Mouse (Mus musculus): ENCODE results near the gene Mical3.
A peak's percentile ranks its signal among the peaks of the same experiment; 100 is the strongest.

The Mical3 gene

DNA sequence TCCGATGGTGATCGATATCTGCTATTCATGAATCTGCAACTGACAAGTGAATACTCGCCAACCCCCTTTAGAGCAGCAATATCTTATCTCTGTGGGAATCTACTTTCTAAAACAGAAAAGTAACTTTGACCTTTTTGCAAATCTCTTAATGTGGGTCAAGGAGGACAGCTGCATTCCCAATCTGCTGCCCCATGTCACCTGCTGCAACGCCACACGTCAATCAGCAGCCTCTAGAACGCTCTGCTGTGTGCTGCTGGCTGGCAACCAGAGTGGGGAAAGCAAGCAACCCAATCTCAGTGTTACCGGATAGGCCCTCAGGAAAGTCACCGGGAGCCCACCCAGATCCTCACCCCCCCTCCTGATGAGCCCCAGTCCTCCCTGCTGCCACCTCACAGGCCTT, 79.4 kb downstream of the Mical3 start:
- DNase-seq: no peak

DNA sequence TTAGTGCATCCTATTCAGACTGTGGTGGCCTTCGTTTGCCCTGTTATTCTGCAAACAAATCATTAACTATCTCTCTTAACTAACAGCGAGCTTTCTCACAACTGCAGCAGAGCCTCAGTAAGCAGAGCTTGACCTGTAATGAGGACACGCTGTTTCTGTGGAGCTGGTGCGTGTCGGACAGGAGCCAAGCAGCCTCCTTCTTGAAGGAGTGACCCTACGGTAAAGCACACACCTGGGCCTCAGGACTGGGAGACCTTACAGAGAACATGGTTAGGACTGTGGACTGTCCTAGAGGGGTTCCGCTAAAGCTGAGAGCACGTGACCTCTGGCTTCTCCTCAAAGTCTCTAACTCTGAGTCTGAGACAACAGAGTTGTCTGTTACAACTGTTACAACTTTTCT, 82.1 kb downstream of the Mical3 start:
- DNase-seq: no peak

DNA sequence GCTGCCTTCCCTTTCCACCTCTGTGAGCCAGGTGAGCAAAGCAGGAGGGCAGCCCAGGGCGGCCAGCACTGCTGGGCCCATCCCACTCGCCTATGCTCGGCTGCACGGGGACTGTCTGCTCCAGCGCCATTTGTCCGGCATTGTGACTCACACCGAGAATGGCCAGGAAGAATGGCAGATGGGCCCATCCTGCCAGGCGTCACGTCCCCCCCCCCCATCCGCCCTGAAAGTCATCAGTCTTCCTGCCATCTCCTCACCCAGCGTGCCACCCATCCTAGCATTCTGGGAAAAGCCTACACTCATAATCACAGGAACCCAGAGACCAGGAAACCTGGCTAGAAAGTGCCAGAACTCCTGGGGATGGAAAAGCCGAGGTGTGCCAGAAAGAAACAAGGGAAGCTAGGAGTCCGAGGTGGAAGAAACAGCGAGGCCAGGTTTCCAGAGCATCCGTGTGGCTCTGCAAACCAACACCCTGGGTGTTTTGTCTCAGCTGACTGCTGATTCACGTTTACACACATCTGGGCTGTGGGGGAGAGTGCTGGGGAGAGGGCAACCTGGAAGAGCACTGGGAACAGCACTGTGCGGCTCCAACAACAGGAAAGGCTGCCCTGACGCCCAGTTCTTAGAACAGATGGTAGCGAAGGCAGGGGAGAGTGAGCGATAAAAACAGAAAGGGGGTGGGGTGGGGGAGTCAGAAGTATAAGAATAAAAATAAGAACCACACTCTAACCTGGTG, 85.3 kb downstream of the Mical3 start:
- DNase-seq: peak; percentile 73 to 74

DNA sequence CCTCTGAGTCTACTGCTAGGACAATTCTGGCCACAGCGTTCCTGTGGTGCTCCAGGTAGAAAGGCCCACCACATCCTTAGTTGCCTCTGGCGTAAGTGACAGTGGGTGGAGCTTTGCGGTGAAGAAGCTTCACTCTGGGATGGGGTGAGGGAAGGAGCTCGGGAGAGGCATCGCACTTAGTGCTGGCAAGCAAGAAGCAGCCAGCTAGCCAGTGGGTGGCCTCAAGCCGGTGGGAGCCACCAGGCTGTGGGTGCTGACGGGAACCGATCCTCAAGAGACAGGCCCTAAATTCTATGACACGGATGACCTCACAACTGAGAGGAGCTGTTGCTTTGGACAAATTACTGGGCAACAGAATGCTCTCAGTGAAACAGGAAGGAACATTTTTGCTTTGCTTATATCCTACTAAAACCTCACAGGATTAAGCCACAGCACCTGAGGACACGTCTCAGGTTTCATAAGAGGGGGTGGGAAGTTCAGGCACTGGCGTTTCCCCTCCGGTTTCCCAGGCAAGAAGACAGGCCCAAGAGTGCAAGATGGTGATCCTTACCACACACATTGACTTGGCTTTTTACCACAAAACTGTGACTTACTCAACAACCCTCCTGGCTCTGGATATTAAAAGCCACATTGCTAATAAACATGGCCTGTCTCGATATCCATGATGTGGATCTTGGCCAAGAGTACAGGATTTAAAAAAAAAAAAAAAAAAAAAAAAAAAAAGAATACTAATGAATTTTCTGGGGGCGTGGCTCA, 87.2 kb downstream of the Mical3 start:
- DNase-seq: no peak

DNA sequence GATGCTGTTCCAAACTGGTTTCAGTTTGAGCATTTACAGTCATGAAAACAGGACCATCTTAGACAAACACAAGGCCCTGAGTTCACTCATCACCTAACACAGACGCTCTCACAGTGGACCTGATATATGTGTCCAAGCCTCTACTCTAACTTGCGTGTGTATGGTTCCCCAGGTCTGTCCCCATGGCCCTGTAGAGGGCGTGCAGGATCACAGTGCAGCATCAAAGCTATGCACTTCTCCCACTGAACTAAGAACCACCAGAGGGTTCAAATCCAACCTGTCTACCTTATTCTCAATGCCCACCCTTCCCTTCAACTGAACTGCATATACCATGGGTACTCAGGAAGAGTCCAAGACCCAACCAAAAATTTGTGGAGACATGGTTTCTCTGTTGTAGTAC, 91.1 kb downstream of the Mical3 start:
- no peak for DNase-seq

DNA sequence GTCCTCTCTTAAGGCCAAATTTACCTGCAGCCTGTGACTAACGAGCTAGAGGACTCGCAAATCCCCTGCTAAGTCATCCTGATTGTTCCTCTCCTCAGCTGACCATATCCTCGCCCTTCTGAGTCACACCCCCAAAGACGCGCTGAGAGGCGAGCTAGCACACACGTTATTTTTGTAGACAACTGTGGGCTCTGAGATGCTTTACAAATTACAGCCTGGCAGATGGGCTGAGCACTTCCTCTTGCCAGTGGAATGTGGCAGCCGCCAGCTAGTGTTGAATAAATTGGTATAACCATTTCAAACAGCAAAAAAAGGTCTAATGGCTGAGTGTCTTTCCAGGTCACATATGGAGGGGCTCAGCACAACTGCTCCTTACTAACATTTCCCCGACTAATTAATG, 91.5 kb downstream of the Mical3 start:
- peak; percentile 51 to 53 for DNase-seq

DNA sequence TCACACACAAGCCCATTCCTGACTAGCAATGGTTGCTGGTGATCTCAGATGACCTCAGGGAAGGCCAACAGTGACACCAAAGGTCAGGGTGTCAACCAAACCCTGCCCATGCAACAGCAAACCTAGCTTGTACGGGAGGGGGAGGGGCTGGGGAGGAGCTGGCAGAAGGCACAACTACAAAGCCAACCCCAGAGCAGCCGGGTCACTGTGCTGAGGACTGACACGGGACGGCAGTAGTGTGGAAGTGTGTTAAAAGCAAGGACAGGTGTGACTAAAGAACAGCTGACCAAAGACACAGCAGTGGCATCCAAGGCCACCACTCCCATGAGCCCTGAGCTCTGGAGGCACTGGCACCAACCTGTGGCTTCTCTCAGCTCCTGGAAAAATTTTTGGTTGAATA, 93.7 kb downstream of the Mical3 start:
- no peak for DNase-seq

DNA sequence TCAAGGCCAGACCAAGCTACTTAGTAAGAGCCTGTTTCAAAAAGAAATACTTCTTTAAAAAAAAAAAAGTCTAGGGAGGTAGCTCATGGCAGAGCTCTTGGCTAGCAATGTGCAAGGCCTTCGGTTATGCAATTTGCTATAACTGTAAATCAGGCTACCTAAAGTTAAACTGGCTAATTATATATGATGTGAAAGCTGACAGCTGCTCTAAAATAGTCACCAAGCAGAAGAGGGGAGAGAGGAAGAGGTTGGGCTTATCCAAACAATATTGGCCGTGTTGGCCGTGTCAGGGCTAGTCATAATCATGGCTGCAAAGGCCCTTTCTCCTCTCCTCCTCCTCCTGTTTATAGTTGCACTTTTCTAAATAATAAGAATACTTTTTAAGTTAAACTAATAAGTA, 94.9 kb downstream of the Mical3 start:
- no peak for DNase-seq

DNA sequence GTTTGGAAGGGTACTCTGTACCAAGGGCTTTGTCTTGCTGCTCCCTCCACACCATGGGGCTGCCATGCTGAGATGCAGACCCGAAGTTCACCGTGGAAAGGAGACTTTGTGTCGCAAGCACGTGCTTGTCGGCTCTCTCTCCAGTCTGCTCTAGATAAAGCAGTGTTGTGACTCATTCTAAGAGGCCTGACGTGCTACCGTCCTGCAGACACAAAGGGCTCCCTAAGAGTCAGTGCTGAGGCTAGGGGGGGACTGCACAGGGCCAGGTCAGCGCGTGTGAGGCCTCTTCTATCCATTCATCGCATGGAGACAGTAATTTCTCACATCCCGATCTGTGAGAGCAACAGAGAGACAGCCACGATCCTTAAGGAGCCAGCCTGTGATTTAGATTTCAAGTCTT, 95.5 kb downstream of the Mical3 start:
- DNase-seq: no peak

DNA sequence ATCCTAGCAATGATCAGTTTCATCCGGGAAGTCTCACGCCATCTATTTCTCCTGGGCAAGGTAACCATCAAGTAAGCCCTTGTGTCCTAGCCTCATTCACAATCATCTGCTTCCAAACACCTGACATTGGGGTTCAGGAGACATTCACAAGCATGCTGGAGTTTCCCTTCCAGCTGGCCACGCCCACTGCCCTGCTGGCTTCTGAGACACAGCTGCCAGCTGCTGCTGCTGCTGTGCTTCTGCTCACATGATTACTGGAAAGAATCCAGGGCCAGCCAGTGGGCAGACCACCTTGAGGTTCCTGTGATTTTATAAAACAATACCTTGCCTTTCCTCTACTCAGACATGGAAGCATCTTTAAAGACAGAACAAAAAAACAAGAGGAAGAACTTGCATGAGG, 97.5 kb downstream of the Mical3 start:
- DNase-seq: no peak

DNA sequence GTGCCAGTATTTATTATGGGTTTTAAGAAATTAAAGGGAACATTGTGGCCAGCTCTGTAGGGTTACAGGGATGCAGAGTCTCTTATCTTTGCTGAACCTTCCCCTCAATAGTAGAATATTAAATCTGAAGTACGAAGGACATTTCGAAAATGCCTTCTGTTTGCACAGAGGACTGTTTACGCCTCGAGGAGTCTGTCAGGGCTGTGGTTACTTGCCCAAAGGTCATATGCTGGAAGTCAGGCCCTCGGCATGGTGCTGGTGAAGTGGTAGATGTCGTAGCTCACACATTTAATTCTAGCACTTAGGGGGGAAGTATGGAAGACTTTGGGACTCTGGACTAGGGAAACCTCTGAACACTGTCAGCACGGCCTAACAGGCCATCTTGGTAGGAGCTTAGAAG, 99.4 kb downstream of the Mical3 start:
- no peak for DNase-seq

DNA sequence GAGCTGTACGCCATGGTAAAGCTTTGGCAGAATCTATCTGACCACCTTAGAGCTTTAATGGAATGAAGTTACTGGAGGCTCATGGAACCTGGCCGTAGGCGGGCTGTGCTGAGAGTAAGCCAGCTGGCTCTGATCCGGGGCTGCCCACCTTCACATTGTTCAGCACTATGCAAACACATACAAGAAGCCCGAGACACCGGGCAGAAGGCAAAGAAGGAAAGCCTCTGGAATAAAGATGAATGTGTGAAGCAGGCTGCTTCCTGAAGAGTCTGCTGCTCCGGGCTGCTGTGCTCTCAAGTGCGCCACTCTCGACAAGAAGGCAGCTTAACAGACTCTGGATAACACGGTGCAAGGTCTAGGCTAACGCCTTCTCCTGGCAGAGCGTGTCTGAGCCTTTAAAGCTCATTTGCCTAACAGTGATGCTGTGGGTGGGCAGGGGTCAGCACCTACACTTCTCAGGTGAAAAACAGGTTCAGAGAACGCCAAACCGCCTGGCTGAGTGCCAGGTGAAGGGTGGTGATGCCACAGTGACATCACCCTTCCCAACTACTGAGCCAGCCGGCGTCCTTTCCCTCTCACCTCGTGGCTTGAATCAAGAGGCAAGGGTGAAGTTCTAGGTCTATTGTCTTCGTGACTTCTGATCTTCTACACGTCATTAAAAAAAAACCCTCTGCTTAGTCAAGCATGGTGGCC, 100.8 kb downstream of the Mical3 start:
- DNase-seq: no peak

DNA sequence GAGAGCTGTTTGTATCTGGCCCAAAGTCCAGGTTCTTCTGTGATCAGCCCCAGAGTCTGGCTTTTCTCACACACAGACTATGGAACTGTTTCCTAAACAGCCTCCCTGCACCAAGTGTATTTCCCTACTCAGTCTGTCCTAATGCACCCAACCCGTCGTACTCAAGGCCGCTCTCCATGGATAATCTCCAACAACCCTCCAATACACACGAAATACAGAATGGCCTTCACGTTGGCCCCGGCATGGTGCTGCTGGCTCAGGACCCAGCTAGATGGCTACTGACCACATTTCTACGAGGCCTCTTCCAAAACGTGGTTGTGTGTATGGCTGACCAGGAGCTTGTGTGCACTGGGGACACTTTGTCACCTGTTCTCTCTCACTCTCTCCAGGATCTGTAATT, 102.3 kb downstream of the Mical3 start:
- no peak for DNase-seq

DNA sequence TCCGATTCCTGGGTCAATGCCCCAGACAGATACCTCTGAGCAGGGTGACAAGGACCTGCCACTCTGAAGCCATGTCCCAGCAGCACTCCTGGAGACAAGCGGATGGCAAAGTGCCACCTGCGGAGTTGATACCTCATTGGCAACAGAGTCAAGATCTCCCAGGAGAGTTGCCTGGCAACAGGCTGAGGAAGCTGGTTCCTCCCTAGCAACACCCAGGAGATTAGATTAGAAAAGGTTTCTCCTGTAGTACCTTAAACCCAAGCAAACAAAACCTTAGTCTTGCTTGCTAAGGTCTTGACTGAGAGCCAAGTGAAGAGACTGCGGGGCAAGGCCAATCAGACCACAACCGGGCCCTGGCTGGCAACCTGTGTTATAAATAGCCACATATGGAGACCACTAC, 103.5 kb downstream of the Mical3 start:
- peak; percentile 64 to 74 for DNase-seq

DNA sequence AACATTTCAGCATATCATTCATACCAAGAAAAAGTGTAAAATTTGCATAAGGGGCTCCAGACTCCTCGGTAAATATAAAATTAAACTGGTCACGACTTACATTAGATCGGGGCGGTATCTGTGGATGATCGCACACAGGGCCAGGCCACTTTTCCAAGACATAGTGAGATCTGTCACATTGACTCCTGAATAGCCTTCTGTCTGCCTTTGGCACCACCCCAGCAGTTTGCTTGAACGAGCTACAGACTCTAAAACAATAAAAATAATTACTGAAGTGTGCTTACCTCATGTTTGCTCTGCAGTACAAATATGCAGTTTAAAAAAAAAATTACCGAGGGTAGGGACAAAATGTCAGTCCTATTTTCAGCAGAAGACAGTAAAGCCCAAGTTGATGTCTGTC, 103.9 kb downstream of the Mical3 start:
- peak; percentile 74 to 76 for DNase-seq

DNA sequence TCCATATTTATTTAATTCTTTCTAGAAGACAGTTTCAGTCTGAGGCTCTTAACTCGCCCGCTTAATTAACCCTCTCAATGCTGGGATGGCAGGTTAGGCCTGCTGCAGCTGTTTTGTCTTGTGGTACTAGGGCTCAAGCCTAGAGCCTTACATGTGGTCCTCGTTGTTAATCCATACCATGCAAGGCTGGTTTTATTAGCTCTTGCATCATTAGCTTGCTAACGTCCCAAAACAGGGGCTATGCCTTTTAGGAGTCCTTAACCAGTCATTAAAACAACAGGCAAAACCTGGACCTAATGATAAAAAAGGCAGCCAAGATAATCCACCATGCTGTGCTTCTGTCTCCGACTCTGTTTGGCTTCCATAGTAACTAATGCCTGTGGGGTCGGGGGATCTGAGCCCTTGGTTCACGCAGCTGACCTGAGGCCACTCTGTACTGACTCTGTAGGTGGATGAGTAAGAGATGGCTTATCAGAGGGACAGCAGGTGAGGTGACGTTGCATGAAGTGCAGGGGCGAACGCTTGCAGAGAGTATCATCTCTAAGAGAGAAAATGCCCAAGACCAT, 104.7 kb downstream of the Mical3 start:
- DNase-seq: no peak

DNA sequence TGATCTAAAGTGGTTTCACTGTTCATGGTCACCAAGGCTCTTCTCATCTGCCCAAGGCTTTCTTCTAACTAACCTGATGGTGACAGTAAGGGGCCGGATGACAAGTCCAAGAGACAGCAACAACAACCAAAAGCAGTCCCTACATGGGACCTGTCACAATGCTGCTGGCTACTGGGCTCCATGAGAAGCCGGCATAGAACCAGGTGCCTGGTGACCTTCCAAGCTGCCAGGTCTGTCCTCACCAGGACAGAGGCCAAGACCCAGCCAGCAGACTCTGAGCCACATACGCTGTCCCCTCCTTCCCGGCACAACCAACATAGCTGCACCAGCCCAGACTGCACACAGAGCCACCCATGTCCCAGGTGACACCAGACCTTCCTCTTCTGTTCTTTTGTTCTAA, 112.7 kb downstream of the Mical3 start:
- peak; percentile 59 to 67 for DNase-seq

DNA sequence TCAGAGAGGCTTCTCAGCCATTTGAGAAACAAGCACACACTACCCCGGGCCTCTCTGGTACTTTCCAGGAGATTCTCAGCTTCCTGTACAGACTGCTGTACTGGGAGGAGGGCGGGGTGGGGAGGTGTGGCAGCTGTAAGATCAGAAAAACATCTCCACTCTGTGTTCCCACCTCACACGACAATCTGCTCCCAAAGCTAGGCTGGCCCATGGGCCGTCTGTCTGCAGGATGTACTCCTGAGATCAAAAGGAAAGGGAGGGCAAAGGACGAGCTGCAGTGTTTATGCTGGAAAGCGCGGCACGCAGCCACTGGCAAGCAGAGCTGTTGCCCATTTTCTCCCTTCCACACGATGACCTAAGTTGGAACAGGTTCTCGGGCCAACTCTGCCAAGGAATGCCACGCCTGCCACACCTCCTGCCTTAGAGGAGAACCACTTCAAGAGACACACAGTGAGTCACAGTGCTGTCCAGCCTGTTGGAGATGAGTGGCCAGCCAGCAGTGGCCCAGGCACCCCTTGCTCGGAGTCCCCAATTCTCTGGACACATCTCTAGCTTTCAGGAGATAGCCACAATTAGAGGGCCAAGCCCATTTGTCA, 113.3 kb downstream of the Mical3 start:
- peak; percentile 79 to 82 for DNase-seq

DNA sequence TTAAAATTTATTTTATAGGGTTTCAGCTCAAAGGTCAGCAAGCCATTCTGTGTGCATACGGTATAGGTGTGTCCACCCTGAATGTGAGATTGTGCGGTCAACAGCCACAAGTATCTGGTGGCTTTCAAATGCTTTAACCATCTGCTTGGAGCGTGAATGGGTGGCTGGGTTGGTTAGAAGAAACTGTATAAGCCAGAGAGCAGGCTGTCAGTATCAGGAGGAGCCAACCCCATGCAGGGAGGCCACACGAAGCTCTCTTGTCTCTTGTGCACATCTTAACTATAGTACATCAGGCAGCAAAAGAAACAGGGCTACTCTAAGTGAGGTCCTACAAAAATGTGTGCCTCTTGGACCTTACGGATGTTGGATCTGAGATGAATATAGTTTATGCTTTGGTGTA, 114.7 kb downstream of the Mical3 start:
- DNase-seq: no peak

DNA sequence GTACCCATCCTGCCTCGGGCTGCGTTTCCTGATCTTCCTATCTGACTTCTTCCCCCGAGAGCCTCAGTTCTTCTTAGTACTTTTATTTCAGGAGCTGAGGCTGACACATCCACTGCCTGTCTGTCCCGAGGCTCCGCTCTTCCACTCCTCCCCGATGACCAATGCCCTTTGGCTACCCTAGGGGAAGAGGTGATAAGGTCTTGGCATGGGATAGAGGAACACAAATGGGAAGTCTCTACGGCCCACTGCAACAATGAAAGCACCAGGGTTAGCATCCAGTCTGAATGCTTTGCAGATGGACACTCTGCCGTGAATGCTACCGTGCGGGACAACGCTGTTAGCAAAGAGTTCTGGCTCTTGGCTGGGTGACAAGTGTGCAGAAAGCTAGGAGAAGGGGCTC, 116.5 kb downstream of the Mical3 start:
- no peak for DNase-seq

DNA sequence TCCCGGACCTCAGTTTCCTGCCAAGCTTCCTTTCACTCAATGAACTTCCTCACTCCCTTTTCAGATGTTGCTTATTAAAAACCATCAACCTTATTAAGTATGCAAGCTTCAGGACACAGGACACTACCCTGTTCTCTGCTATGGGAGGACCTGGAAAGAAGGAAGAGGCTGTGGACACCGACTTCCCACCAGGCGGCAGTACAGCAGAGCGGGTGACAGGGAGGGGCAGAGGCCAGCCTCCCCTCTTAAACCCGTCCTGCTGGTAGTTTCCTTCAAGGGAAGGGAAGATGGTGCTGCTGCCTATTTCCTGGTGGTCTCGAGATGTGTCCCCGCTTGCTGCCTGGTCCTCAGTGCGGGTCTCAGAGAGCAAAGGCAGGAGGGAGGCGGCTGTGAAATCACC, 117.0 kb downstream of the Mical3 start:
- DNase-seq: peak in 1 of 2 experiments; percentile 57

DNA sequence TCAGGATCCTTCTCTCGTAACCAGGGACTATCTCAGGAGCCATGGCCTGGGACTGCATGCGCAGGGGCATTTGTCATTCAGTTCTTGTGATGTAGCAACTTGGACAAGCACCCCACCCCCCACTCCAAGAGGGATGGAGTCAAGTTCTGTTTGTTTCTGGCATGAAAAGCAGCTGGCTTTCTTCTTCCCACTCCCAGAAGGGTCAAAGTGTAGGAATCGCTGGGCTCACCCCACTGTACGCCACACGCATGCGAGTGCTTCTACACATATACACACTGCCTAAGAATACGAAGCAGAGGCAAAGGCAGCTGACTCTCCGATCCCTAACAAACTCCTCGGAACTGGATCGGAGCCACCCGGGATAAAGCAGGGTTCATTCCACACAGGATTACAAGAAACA, 119.1 kb downstream of the Mical3 start:
- no peak for DNase-seq

DNA sequence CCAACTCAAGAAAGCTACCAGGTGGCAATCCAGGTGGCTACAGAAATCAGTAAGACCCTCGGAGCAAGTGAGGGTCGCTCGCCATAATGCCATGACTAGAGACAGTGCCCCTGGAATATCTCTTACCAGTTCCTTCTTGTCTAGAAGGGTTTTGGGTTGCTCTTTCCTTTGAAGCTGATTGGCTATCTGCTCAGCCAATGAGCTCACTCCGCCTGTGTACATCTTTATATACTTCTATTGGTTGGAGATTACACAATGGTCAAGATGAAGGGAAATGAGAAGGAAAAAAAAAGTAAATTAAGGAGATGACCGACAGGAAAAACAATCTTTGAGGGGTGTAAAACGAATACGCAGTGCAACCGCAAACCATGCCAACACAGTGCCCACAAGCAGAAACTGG, 121.1 kb downstream of the Mical3 start:
- no peak for DNase-seq
